ENCODE assay signal across 8 mouse cellular contexts in the genomic region with DNA sequence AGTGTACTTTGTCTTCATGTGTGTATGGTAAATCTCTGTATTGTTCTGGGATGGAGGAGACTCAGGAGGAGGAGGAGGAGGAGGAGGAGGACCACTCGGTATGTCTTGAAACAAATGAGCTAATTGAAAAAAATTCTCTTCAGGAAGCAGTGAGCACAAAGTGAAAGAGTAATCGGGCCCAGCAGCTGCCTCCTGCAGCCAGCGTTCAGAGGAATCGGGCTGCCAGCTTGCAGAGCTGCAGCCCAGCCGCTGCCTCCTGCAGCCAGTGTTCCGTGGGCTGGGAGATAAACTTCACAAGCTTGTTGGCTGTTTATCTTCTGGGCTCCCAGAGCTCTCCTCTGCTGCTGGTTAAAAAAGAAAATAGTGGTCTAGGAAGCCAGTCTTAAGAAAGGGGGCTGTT.
DNase-seq lines count a peak whose midpoint lies in the region; ATAC-seq and TF ChIP-seq lines count a peak whose summit lies in the region.

No protein-coding gene starts in this region.

- no peak for TF ChIP-seq POLR2A in heart, adult 2 months (IDR thresholded peaks at IDR 0.05; ENCODE audit: insufficient read depth, low read depth, low read length)

- H3K4me3 ChIP-seq in heart, adult 2 months = no peak overlapping the region
- peak overlapping the region; percentile 19; the same call in 1 of the 2 replicates for H3K4me3 ChIP-seq in heart, embryonic 16.5 days (ENCODE audit: low read length)
- H3K4me3 ChIP-seq in liver, embryonic 16.5 days (ENCODE audit: low read depth, low read length) = no peak overlapping the region

- H3K4me1 ChIP-seq in heart, adult 2 months (ENCODE audit: control insufficient read depth, insufficient read depth, low read length) = peaks cover 6% of the 10 kb centered on the region
- H3K4me1 ChIP-seq in heart, embryonic 16.5 days (ENCODE audit: control insufficient read depth, insufficient read depth, low read length) = peaks cover 42% of the 10 kb centered on the region
- H3K4me1 ChIP-seq in liver, embryonic 16.5 days (ENCODE audit: control insufficient read depth, low read depth, low read length) = peaks cover 50% of the 10 kb centered on the region

- no peaks in the 10 kb centered on the region for H3K79me2 ChIP-seq in heart, adult 2 months (replicated peaks; ENCODE audit: control insufficient read depth, insufficient read depth, low read length)

- H3K27me3 ChIP-seq in heart, adult 2 months (ENCODE audit: control insufficient read depth, insufficient read depth, low read length) = no peaks in the 10 kb centered on the region
- H3K27me3 ChIP-seq in heart, embryonic 16.5 days (ENCODE audit: control insufficient read depth, insufficient read depth, low read length) = no peaks in the 10 kb centered on the region
- H3K27me3 ChIP-seq in liver, embryonic 16.5 days (ENCODE audit: control insufficient read depth, insufficient read depth, low read depth, low read length) = no peaks in the 10 kb centered on the region

- H3K27ac ChIP-seq in heart, adult 2 months = peak overlapping the region; percentile 52
- H3K27ac ChIP-seq in heart, embryonic 16.5 days (ENCODE audit: low read length) = peak overlapping the region; percentile 67
- no peak overlapping the region for H3K27ac ChIP-seq in liver, embryonic 16.5 days (ENCODE audit: low read length)

- TF ChIP-seq CTCF in heart, adult 2 months (IDR thresholded peaks at IDR 0.05) = no peak

- peak overlapping the region; percentile 40 for H3K9ac ChIP-seq in heart, adult 2 months (ENCODE audit: low read depth, low read length)
- H3K9ac ChIP-seq in heart, embryonic 16.5 days (ENCODE audit: low read length) = peak overlapping the region; percentile 16; the same call in 1 of the 2 replicates
- no peak overlapping the region for H3K9ac ChIP-seq in liver, embryonic 16.5 days (ENCODE audit: low read depth, low read length)

- DNase-seq in heart, adult 2 months = no peak
- no peak for DNase-seq in heart, adult 9 months (ENCODE audit: low spot score in 2 of 2)
- peak; percentile 33 for DNase-seq in brain, adult 2 months (ENCODE audit: low read depth, low spot score)
- DNase-seq in urinary bladder, adult 2 months (ENCODE audit: low spot score) = no peak
- no peak for DNase-seq in frontal cortex, adult 2 months (ENCODE audit: extremely low spot score in 1 of 2, low spot score in 1 of 2)
- DNase-seq in kidney, postnatal 36 days = no peak

- intact Hi-C loops in heart, adult 2 months (cut with DNase I) = loop anchor here (5.0 kb wide), 2 partner anchors 44 to 94 kb away; no protein-coding TSS in a partner anchor

- peak overlapping the region; percentile 55 for H3K4me2 ChIP-seq in heart, embryonic 16.5 days (ENCODE audit: low read depth, low read length)
- peak overlapping the region; percentile 7 for H3K4me2 ChIP-seq in liver, embryonic 16.5 days (ENCODE audit: low read depth, low read length)

- H3K9me3 ChIP-seq in heart, embryonic 16.5 days (replicated peaks; ENCODE audit: control insufficient read depth, low read length) = no peaks in the 10 kb centered on the region
- no peaks in the 10 kb centered on the region for H3K9me3 ChIP-seq in liver, embryonic 16.5 days (replicated peaks; ENCODE audit: control insufficient read depth, low read length)

- no peak for ATAC-seq in heart, embryonic 16.5 days (replicated peaks; ENCODE audit: extremely low read depth, insufficient read depth, low FRiP score)
- ATAC-seq in liver, embryonic 16.5 days (ENCODE audit: low read depth) = peak; percentile 17; the same call in 1 of the 2 replicates

- TF ChIP-seq EP300 in heart, adult 2 months (IDR thresholded peaks at IDR 0.05; ENCODE audit: insufficient read depth, low read depth, low read length) = no peak

- peaks cover 2% of the 10 kb centered on the region for H3K36me3 ChIP-seq in heart, adult 2 months (ENCODE audit: control insufficient read depth, insufficient read depth, low read length)
- no peaks in the 10 kb centered on the region for H3K36me3 ChIP-seq in heart, embryonic 16.5 days (ENCODE audit: control insufficient read depth, insufficient read depth)
- H3K36me3 ChIP-seq in liver, embryonic 16.5 days (ENCODE audit: control insufficient read depth, insufficient read depth) = no peaks in the 10 kb centered on the region

- 5% methylated on average over 6 of the region's 6 CpGs for WGBS in heart, adult 2 months
- 2% methylated on average over 6 of the region's 6 CpGs for WGBS in heart, embryonic 16.5 days
- 0% methylated on average over 6 of the region's 6 CpGs for WGBS in liver, embryonic 16.5 days (ENCODE audit: insufficient replicate concordance)
